Mouse (Mus musculus): ENCODE data around the gene Xcl1.

Gene Xcl1

DNA sequence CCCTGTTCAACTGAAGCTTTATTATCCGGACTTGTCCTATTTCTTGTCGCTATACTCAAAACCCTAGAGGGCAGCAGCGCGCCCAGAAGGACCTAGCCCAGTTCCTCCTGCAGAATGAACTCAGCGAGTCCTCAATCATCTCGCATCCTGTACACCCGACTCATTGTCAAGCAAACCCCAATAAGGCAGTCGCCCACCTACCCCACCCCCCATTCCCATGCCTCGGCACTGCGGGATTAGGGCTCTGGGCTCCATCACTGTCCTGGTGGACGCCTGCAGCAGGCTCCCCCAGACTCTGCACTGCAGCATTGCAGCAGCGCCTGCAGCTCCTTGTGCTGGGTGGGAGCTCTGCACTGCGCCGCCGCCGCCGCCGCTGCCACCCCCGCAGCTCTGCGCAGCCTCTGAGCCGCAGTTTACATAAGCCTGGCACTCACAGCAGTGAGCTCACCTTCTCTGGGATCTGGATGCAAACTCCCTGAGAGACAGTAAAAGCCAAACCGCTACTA lies 36.4 kb downstream of the Xcl1 start:
- no peaks in the 10 kb centered on the region for H3K9me3 ChIP-seq (ENCODE audit: low read length)
- H3K4me1 ChIP-seq (replicated peaks; ENCODE audit: low read depth, low read length): peaks cover 23% of the 10 kb centered on the region
- TF ChIP-seq POU5F1 (IDR thresholded peaks at IDR 0.05; ENCODE audit: borderline replicate concordance, low read length) (no peak), CTCF (conservative IDR thresholded peaks at IDR 0.05; ENCODE audit: low read length) (no peak; the same call in 1 of the 2 replicates), NANOG (IDR thresholded peaks at IDR 0.05; ENCODE audit: borderline replicate concordance, low read length) (no peak)
- H3K27me3 ChIP-seq (ENCODE audit: insufficient read depth, low read length): peaks cover 16% of the 10 kb centered on the region; the same call in 1 of the 2 replicates
- peak overlapping the region; percentile 74 for H3K4me3 ChIP-seq (replicated peaks; ENCODE audit: low read length)
- H3K36me3 ChIP-seq (ENCODE audit: insufficient read depth, low read length): no peaks in the 10 kb centered on the region

DNA sequence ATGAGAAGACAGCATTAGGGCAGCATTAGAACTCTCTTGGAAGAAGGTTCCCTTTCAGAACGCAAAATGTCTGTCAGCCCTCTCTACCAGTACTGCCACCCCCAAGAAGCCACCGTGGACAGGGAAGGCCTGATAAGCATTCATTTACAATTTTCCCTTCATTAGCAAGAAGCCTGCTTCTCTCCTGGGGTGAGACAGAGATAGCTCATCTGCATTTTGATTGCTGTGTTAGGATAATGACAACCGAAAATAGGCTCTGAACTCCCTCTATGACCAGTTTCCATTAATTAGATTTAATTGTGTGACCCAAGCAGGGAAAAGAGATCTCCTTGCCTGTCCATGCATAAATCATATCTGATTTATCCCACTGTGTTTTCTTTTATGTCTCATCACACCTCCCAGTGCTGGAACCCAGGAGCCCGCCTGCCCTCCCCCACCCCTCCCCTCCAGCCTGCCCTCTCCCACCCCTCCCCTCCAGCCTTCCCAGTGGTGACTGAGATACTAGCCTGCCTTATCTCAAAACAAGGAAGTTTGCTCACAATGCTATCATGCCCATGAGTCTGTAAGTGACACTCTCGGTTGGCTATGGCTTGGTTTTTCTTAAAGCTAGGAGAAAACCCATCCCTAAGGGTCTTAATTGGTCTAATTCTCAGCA lies 38.0 kb downstream of the Xcl1 start:
- TF ChIP-seq POU5F1 (IDR thresholded peaks at IDR 0.05; ENCODE audit: borderline replicate concordance, low read length) (no peak), CTCF (conservative IDR thresholded peaks at IDR 0.05; ENCODE audit: low read length) (no peak), NANOG (IDR thresholded peaks at IDR 0.05; ENCODE audit: borderline replicate concordance, low read length) (no peak)

DNA sequence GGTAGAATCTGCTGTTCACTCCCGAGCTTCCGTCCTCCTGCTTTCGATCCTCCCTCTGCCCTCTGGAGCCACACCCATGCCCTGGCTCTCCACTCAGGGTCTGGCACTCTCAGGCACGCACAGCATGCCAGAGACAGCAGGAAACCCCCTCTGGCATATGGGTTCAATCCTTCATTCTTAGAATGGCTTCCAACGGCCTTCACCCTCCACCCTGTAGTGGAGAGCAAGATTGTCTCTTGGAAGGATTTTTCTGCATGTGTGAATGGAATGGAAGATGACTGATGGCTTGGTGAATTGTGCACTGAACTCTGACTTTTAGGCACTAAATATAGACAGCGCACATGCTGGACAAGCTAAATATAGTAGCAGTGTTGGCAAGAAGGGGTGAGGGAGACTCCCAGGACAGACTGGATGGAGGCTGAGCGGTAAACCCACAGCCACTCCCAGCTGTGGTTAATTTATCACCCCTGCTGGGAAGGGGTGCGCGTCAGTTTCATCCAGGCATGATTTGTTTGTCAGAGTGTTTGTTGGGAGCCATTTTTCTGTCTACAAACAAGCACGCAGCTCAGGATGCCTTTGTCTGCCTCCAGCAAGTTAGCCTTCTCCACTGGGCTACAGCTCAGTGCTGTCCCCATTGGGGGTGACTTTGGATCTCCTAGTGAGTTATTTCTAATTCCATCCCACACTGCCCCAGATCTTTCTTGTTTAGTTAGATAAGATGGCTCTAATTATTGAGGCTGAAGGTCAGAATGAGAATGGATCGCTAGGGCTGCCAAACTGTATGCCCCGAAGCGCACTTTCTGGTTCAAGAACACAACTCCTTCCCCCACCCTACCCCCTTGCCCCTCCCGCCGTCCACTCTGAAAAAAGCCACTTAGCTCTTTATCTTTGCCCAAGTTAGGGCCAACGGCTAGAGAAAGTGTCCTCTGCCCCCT lies 38.8 kb downstream of the Xcl1 start:
- H3K9me3 ChIP-seq (ENCODE audit: low read length): no peaks in the 10 kb centered on the region
- peaks cover 16% of the 10 kb centered on the region; the same call in 1 of the 2 replicates for H3K27me3 ChIP-seq (ENCODE audit: insufficient read depth, low read length)
- H3K4me1 ChIP-seq (replicated peaks; ENCODE audit: low read depth, low read length): peaks cover 23% of the 10 kb centered on the region
- H3K4me3 ChIP-seq (replicated peaks; ENCODE audit: low read length): no peak overlapping the region
- no peak for TF ChIP-seq POU5F1 (IDR thresholded peaks at IDR 0.05; ENCODE audit: borderline replicate concordance, low read length)
- TF ChIP-seq CTCF (conservative IDR thresholded peaks at IDR 0.05; ENCODE audit: low read length): no peak
- no peak for TF ChIP-seq NANOG (IDR thresholded peaks at IDR 0.05; ENCODE audit: borderline replicate concordance, low read length)
- H3K36me3 ChIP-seq (ENCODE audit: insufficient read depth, low read length): no peaks in the 10 kb centered on the region

More for the DNA sequence above, 38.0 kb downstream of the Xcl1 start:
- peaks cover 16% of the 10 kb centered on the region; the same call in 1 of the 2 replicates for H3K27me3 ChIP-seq (ENCODE audit: insufficient read depth, low read length)
- H3K4me3 ChIP-seq (replicated peaks; ENCODE audit: low read length): no peak overlapping the region
- H3K4me1 ChIP-seq (replicated peaks; ENCODE audit: low read depth, low read length): peaks cover 23% of the 10 kb centered on the region
- no peaks in the 10 kb centered on the region for H3K36me3 ChIP-seq (ENCODE audit: insufficient read depth, low read length)
- no peaks in the 10 kb centered on the region for H3K9me3 ChIP-seq (ENCODE audit: low read length)

DNA sequence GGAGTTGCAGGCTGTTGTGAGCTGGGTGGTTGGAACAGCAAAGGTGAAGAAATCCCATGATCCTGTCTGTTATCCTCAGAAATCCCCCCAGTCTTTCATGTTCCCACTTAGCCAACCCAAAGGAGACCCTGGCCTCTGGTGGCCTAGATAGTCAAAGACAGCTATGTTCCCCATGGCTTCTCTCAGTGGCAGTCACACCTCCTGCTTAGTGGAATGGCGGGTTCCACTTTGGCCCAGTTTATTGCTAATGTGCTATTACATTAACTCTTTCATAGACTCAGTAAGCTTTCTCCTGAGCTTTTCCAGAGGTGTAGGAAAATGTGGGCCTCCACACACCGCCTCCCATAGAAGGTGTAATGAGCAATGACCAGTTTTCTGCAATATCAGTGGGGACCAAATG lies 39.5 kb downstream of the Xcl1 start:
- Histone ChIP-seq H3K4me3 (replicated peaks; ENCODE audit: low read length) (no peak overlapping the region), H3K9me3 (ENCODE audit: low read length) (no peaks in the 10 kb centered on the region), H3K27me3 (ENCODE audit: insufficient read depth, low read length) (peaks cover 15% of the 10 kb centered on the region; the same call in 1 of the 2 replicates), H3K36me3 (ENCODE audit: insufficient read depth, low read length) (no peaks in the 10 kb centered on the region), H3K4me1 (replicated peaks; ENCODE audit: low read depth, low read length) (peaks cover 23% of the 10 kb centered on the region)
- no peak for TF ChIP-seq NANOG (IDR thresholded peaks at IDR 0.05; ENCODE audit: borderline replicate concordance, low read length)
- TF ChIP-seq CTCF (conservative IDR thresholded peaks at IDR 0.05; ENCODE audit: low read length): no peak
- TF ChIP-seq POU5F1 (IDR thresholded peaks at IDR 0.05; ENCODE audit: borderline replicate concordance, low read length): no peak

DNA sequence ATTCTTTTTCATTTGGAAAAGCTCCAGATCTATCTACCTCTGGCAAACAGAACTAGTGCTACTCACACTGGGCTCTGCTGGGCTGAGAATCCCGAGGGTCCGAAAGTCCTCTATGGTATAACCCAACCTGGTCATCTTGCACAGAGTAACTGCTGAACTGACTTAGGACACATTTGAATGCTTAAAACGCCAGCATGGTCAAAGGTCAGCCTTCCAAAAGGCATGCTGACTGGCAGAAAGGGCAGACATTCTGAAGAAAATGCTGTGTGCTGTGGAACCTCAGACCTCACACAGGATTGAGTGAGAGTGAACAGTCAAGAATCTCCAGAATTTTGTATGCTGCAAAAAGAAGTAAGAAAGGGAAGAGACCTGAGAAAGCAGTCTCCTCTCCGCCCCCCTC lies 45.0 kb downstream of the Xcl1 start:
- H3K36me3 ChIP-seq (ENCODE audit: insufficient read depth, low read length): no peaks in the 10 kb centered on the region

DNA sequence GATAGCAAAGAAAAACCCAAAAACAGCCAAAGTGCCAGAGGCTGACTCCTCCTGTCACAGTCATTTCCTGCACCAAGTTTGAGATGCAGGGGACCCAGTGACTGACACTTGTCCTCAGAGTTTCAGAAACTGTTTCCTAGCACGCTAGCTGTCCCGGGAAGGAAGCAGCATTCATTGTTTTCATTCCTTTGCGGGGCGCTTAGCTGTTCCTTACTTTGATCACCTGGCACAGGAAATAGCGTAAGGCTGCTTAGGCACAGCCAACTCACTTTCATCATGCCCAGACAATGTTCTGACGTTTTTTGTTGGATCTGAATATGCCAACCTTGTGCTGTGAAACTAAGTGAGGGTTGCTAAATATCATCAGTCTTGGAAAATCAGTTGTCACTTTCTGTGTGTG lies 46.8 kb downstream of the Xcl1 start:
- TF ChIP-seq CTCF (conservative IDR thresholded peaks at IDR 0.05; ENCODE audit: low read length): no peak
- TF ChIP-seq NANOG (IDR thresholded peaks at IDR 0.05; ENCODE audit: borderline replicate concordance, low read length): no peak
- TF ChIP-seq POU5F1 (IDR thresholded peaks at IDR 0.05; ENCODE audit: borderline replicate concordance, low read length): no peak
- Histone ChIP-seq H3K27me3 (ENCODE audit: insufficient read depth, low read length) (no peaks in the 10 kb centered on the region), H3K9me3 (ENCODE audit: low read length) (peaks cover 13% of the 10 kb centered on the region), H3K4me3 (replicated peaks; ENCODE audit: low read length) (no peak overlapping the region), H3K4me1 (replicated peaks; ENCODE audit: low read depth, low read length) (no peaks in the 10 kb centered on the region), H3K36me3 (ENCODE audit: insufficient read depth, low read length) (no peaks in the 10 kb centered on the region)

More for the DNA sequence above, 45.0 kb downstream of the Xcl1 start:
- H3K4me3 ChIP-seq (replicated peaks; ENCODE audit: low read length): no peak overlapping the region
- no peak for TF ChIP-seq POU5F1 (IDR thresholded peaks at IDR 0.05; ENCODE audit: borderline replicate concordance, low read length)
- no peak for TF ChIP-seq NANOG (IDR thresholded peaks at IDR 0.05; ENCODE audit: borderline replicate concordance, low read length)
- no peak for TF ChIP-seq CTCF (conservative IDR thresholded peaks at IDR 0.05; ENCODE audit: low read length)
- H3K9me3 ChIP-seq (ENCODE audit: low read length): peaks cover 13% of the 10 kb centered on the region
- no peaks in the 10 kb centered on the region for H3K27me3 ChIP-seq (ENCODE audit: insufficient read depth, low read length)
- H3K4me1 ChIP-seq (replicated peaks; ENCODE audit: low read depth, low read length): no peaks in the 10 kb centered on the region

DNA sequence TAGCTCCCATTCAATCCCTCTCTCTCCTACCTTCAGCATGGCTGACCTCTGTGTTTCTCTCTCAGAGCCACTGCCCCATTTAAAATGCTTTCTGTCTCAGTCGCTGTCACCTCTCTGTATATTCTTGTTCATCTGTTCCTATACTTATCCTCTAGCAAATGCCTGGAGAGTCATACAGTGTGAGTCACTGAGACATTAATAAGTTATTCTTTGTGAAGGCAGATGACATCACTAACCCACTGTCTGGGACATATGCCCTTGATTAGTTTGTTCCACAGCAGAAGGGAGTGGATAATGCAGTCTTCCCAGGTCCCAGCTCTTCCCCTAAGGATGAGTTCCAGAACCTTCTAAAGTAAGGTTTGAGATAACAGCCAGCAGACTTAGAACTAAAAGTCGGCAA lies 47.6 kb downstream of the Xcl1 start:
- Histone ChIP-seq H3K9me3 (ENCODE audit: low read length) (peaks cover 13% of the 10 kb centered on the region), H3K4me1 (replicated peaks; ENCODE audit: low read depth, low read length) (no peaks in the 10 kb centered on the region), H3K4me3 (replicated peaks; ENCODE audit: low read length) (no peak overlapping the region), H3K27me3 (ENCODE audit: insufficient read depth, low read length) (no peaks in the 10 kb centered on the region), H3K36me3 (ENCODE audit: insufficient read depth, low read length) (no peaks in the 10 kb centered on the region)
- TF ChIP-seq POU5F1 (IDR thresholded peaks at IDR 0.05; ENCODE audit: borderline replicate concordance, low read length): no peak
- no peak for TF ChIP-seq NANOG (IDR thresholded peaks at IDR 0.05; ENCODE audit: borderline replicate concordance, low read length)
- no peak for TF ChIP-seq CTCF (conservative IDR thresholded peaks at IDR 0.05; ENCODE audit: low read length)

DNA sequence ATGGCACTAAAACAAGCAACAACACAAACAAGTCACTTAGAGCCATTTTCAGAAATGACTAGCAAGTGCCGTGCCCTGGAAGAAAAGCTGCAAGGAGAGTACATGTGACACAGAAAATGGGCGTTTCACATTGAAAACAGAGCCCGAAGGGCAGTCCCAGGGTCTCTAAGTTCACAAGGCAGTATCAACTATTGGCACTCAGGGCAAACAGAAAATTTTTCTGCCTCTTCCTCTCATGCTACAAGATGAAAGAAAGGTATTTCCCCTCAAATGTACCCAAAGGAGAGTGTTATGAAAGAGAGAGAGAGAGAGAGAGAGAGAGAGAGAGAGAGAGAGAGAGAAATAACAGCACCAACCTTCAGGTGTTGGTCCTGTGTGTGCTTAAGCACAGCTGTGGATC lies 53.4 kb downstream of the Xcl1 start:
- peaks cover 2% of the 10 kb centered on the region; the same call in 1 of the 2 replicates for H3K9me3 ChIP-seq (ENCODE audit: low read length)

More for the DNA sequence above, 53.4 kb downstream of the Xcl1 start:
- no peaks in the 10 kb centered on the region for H3K36me3 ChIP-seq (ENCODE audit: insufficient read depth, low read length)
- H3K4me1 ChIP-seq (replicated peaks; ENCODE audit: low read depth, low read length): no peaks in the 10 kb centered on the region
- TF ChIP-seq POU5F1 (IDR thresholded peaks at IDR 0.05; ENCODE audit: borderline replicate concordance, low read length) (no peak), NANOG (IDR thresholded peaks at IDR 0.05; ENCODE audit: borderline replicate concordance, low read length) (no peak), CTCF (conservative IDR thresholded peaks at IDR 0.05; ENCODE audit: low read length) (no peak)
- no peak overlapping the region for H3K4me3 ChIP-seq (replicated peaks; ENCODE audit: low read length)
- no peaks in the 10 kb centered on the region for H3K27me3 ChIP-seq (ENCODE audit: insufficient read depth, low read length)

Data from E14TG2a.4 (cell line).